Mouse (Mus musculus) CH12.LX (cell line): ENCODE data around the gene Aff1. TPM values are rescaled to one million over a fixed set of nuclear protein-coding genes. Genes with fewer than 3 reads are reported as not detected.
A peak's percentile ranks its signal among the peaks of the same experiment; 100 is the strongest.

Experiments used
- DNase-seq: peaks from one replicate; pipeline ENCODE4 v3.0.0-alpha.2; 2013; ENCODE audit errors: extremely low read depth
- H3K27ac ChIP-seq: 2 replicates; pipeline ENCODE4 v1.5.1; 2012; ENCODE audit warnings: low read depth, mild to moderate bottlenecking, control low read depth, moderate library complexity; ENCODE audit not compliant: insufficient read depth
- H3K27me3 ChIP-seq: replicated peaks from 2 replicates; pipeline ENCODE3; 2012; ENCODE audit warnings: inconsistent platforms
- H3K36me3 ChIP-seq, 2 experiments: replicated peaks in 1 of 2; 2 replicates each; pipeline versions ENCODE3 to v1.6.1; 2012; ENCODE audit warnings: inconsistent platforms in 1 of 2, low read length in 1 of 2, mild to moderate bottlenecking in 1 of 2, mixed read lengths in 1 of 2, moderate library complexity in 1 of 2; ENCODE audit not compliant: control insufficient read depth in 1 of 2, insufficient read depth in 1 of 2
- H3K4me1 ChIP-seq, 2 experiments: 2 replicates each; pipeline ENCODE4 v1.6.1; 2012; ENCODE audit warnings: inconsistent platforms in 1 of 2, moderate library complexity in 1 of 2; ENCODE audit not compliant: insufficient read depth in 2 of 2, control insufficient read depth in 1 of 2
- H3K4me2 ChIP-seq: 2 replicates; pipeline ENCODE4 v1.6.1; 2012; ENCODE audit warnings: low read depth, mild to moderate bottlenecking, control low read depth; ENCODE audit not compliant: poor library complexity, insufficient read depth, severe bottlenecking
- H3K4me3 ChIP-seq, 3 experiments: fragments of 150-350 bp in 1 of 3; sonication (generic) in 1 of 3; replicated peaks in 1 of 3; 2 replicates each; pipeline versions ENCODE3 to v1.5.1; 2011 to 2012; ENCODE audit warnings: low read depth in 2 of 3, low read length in 2 of 3, mild to moderate bottlenecking in 2 of 3, moderate library complexity in 2 of 3, control low read depth in 1 of 3, improper control_type of control experiment in 1 of 3, inconsistent platforms in 1 of 3, mixed read lengths in 1 of 3; ENCODE audit not compliant: poor library complexity in 1 of 3
- H3K79me2 ChIP-seq: replicated peaks from 2 replicates; pipeline ENCODE4 v1.6.1; 2012; ENCODE audit warnings: mild to moderate bottlenecking, moderate library complexity; ENCODE audit not compliant: control insufficient read depth, poor library complexity, insufficient read depth, severe bottlenecking; ENCODE audit errors: extremely low read depth
- H3K9ac ChIP-seq: 2 replicates; pipeline ENCODE4 v1.6.1; 2012; ENCODE audit warnings: low read depth, mild to moderate bottlenecking, control low read depth, moderate library complexity; ENCODE audit not compliant: insufficient read depth
- H3K9me3 ChIP-seq: replicated peaks from 2 replicates; pipeline ENCODE3; 2012; ENCODE audit warnings: low read length, inconsistent platforms, mixed read lengths
- CHD2 ChIP-seq: IDR thresholded peaks from 2 replicates; pipeline ENCODE4 v1.6.1; 2011; ENCODE audit warnings: low read length, improper control_type of control experiment
- CTCF ChIP-seq, 2 experiments: IDR thresholded peaks in 1 of 2; conservative IDR thresholded peaks in 1 of 2; 2 replicates each; pipeline ENCODE4 v1.5.1; 2011 to 2012; ENCODE audit warnings: low read depth in 2 of 2, low read length in 2 of 2, improper control_type of control experiment in 1 of 2, inconsistent platforms in 1 of 2, mild to moderate bottlenecking in 1 of 2, moderate library complexity in 1 of 2
- E2F4 ChIP-seq: IDR thresholded peaks from 2 replicates; pipeline ENCODE4 v1.6.1; 2011; ENCODE audit warnings: low read depth, low read length, improper control_type of control experiment; ENCODE audit not compliant: insufficient replicate concordance
- GABPA ChIP-seq: IDR thresholded peaks from 2 replicates; pipeline ENCODE4 v1.6.1; 2012; ENCODE audit warnings: low read depth, low read length, improper control_type of control experiment, inconsistent platforms; ENCODE audit not compliant: insufficient replicate concordance
- HCFC1 ChIP-seq: IDR thresholded peaks from 2 replicates; pipeline ENCODE4 v1.6.1; 2012; ENCODE audit warnings: low read depth, mild to moderate bottlenecking, inconsistent platforms, low read length, improper control_type of control experiment
- JUN ChIP-seq: IDR thresholded peaks from 2 replicates; pipeline ENCODE4 v1.6.1; 2011; ENCODE audit warnings: low read depth, mild to moderate bottlenecking, low read length, improper control_type of control experiment, moderate library complexity; ENCODE audit not compliant: insufficient read depth
- KAT2A ChIP-seq: IDR thresholded peaks from 2 replicates; pipeline ENCODE4 v1.6.1; 2012; ENCODE audit warnings: low read length, improper control_type of control experiment, inconsistent platforms; ENCODE audit not compliant: insufficient replicate concordance
- MAFK ChIP-seq: IDR thresholded peaks from 2 replicates; pipeline ENCODE4 v1.6.1; 2011; ENCODE audit warnings: low read length, improper control_type of control experiment; ENCODE audit not compliant: insufficient replicate concordance
- POLR2A ChIP-seq: IDR thresholded peaks from 2 replicates; pipeline ENCODE4 v1.6.1; 2011; ENCODE audit warnings: low read depth, mild to moderate bottlenecking, improper control_type of control experiment, low read length
- POLR2AphosphoS2 ChIP-seq: IDR thresholded peaks from 2 replicates; pipeline ENCODE4 v1.6.1; 2011; ENCODE audit warnings: low read depth, low read length, improper control_type of control experiment
- RAD21 ChIP-seq: IDR thresholded peaks from 2 replicates; pipeline ENCODE4 v1.6.1; 2011; ENCODE audit warnings: low read depth, mild to moderate bottlenecking, low read length, improper control_type of control experiment, moderate library complexity
- SMC3 ChIP-seq: IDR thresholded peaks from 2 replicates; pipeline ENCODE4 v1.6.1; 2011; ENCODE audit warnings: low read depth, low read length, improper control_type of control experiment
- TBP ChIP-seq: conservative IDR thresholded peaks from 2 replicates; pipeline ENCODE4 v1.6.1; 2011; ENCODE audit warnings: low read depth, low read length, improper control_type of control experiment
- USF1 ChIP-seq: IDR thresholded peaks from 2 replicates; pipeline ENCODE4 v1.6.1; 2014; ENCODE audit warnings: low read depth, mild to moderate bottlenecking, inconsistent platforms, low read length, improper control_type of control experiment
- USF2 ChIP-seq: conservative IDR thresholded peaks from 2 replicates; pipeline ENCODE4 v1.6.1; 2011; ENCODE audit warnings: low read depth, low read length, improper control_type of control experiment
- ZC3H11A ChIP-seq: IDR thresholded peaks from 2 replicates; pipeline ENCODE4 v1.6.1; 2012; ENCODE audit warnings: low read depth, mild to moderate bottlenecking, inconsistent platforms, low read length, improper control_type of control experiment
- ZNF384 ChIP-seq: IDR thresholded peaks from 2 replicates; pipeline ENCODE4 v1.6.1; 2012; ENCODE audit warnings: low read depth, low read length, improper control_type of control experiment, inconsistent platforms
- dilution Hi-C: fragments of 300-500 bp; cut with MboI; formaldehyde crosslinking; loops from 2 replicates; pipeline ENCODE4 v1.14.3; 2020; ENCODE audit warnings: low sequenced_read_pairs; ENCODE audit not compliant: extremely low pct_unique_long_range_greater_than_20kb, extremely low pct_ligation_motif_present
- in situ Hi-C: fragments of 300-500 bp; cut with MboI; formaldehyde crosslinking; loops from 3 replicates; pipeline ENCODE4 v1.14.3; 2019; ENCODE audit warnings: low sequenced_read_pairs, low pct_ligation_motif_present, low pct_unique_long_range_greater_than_20kb, mixed read lengths
- polyA plus RNA-seq: library from polyadenylated mRNA; unstranded; fragments of >175 nt; gene quantifications from 2 replicates; pipeline ENCODE4 v1.2.1, GENCODE M21; 2012; ENCODE audit warnings: low read depth; ENCODE audit not compliant: insufficient read length
- total RNA-seq, 2 experiments: library from RNA; depleted of rRNA; stranded (reverse); fragments of 300-350 nt in 1 of 2; fragments of >200 nt in 1 of 2; gene quantifications; 2 replicates each; pipeline ENCODE4 v1.2.3; 2012 to 2014

Gene Aff1
- total and polyA plus RNA-seq, 3 experiments: 13.2 to 38.9 (median 21.8) TPM

GRCm38 (mm10) chr5:103838550-103839264, 146.5 kb downstream of the Aff1 start:
- Histone ChIP-seq H3K4me3 (no peak overlapping the region), H3K27me3 (no peaks in the 10 kb centered on the region), H3K36me3 (peaks cover 88 to 98% of the 10 kb centered on the region in 2 experiments), H3K4me2 (no peak overlapping the region), H3K79me2 (peaks cover 42% of the 10 kb centered on the region), H3K9ac (no peak overlapping the region), H3K9me3 (no peaks in the 10 kb centered on the region), H3K27ac (no peak overlapping the region), H3K4me1 (peaks cover 8 to 37% of the 10 kb centered on the region in 2 experiments; a peak in 3 of 4 replicates)
- in situ Hi-C loops: no loop called here
- TF ChIP-seq ZC3H11A (no peak), KAT2A (no peak), MAFK (no peak), E2F4 (no peak), USF2 (no peak), ZNF384 (no peak), POLR2AphosphoS2 (no peak)
- dilution Hi-C loops: no loop called here
- no peak for DNase-seq

- peaks cover 42% of the 10 kb centered on the region for H3K79me2 ChIP-seq
- no peak for DNase-seq
- TF ChIP-seq TBP: no peak
- no peak for TF ChIP-seq GABPA
- no peak for TF ChIP-seq JUN
- TF ChIP-seq HCFC1: no peak
- TF ChIP-seq POLR2A: no peak
- dilution Hi-C loops: no loop called here
- H3K27ac ChIP-seq: no peak overlapping the region
- no peaks in the 10 kb centered on the region for H3K9me3 ChIP-seq
- no peak overlapping the region for H3K4me2 ChIP-seq
- in situ Hi-C loops: no loop called here
- H3K36me3 ChIP-seq: peaks cover 88 to 98% of the 10 kb centered on the region in 2 experiments
- H3K4me1 ChIP-seq: peaks cover 8 to 37% of the 10 kb centered on the region in 2 experiments; a peak in 3 of 4 replicates
- H3K9ac ChIP-seq: no peak overlapping the region
- no peak overlapping the region for H3K4me3 ChIP-seq
- H3K27me3 ChIP-seq: no peaks in the 10 kb centered on the region
Observed at GRCm38 (mm10) chr5:103839265-103839626, 147.1 kb downstream of the Aff1 start.

GRCm38 (mm10) chr5:103843938-103844337, 151.8 kb downstream of the Aff1 start:
- H3K27ac ChIP-seq: no peak overlapping the region
- peaks cover 93 to 99% of the 10 kb centered on the region in 2 experiments for H3K36me3 ChIP-seq
- H3K27me3 ChIP-seq: no peaks in the 10 kb centered on the region
- peaks cover 10% of the 10 kb centered on the region for H3K79me2 ChIP-seq
- TF ChIP-seq CHD2 (no peak), SMC3 (peak; percentile 67), CTCF (conservative IDR thresholded peaks at IDR 0.05 in 1 of 2, IDR thresholded peaks at IDR 0.05 in 1 of 2; ENCODE audit: low read depth in 2 of 2, low read length in 2 of 2) (peak; percentile 22 to 67; a peak in 2 of 4 replicates), RAD21 (peak; percentile 60), USF1 (no peak)
- TF ChIP-seq, all 38 proteins: peak for 3
- dilution Hi-C loops: no loop called here
- H3K4me3 ChIP-seq: no peak overlapping the region
- H3K9me3 ChIP-seq: no peaks in the 10 kb centered on the region
- H3K4me2 ChIP-seq: no peak overlapping the region
- no peak overlapping the region for H3K9ac ChIP-seq
- H3K4me1 ChIP-seq: peaks cover 1 to 27% of the 10 kb centered on the region in 2 experiments; a peak in 3 of 4 replicates
- in situ Hi-C loops: no loop called here
- DNase-seq: peak; percentile 39
